Mouse (Mus musculus): Measurements from ENCODE around the gene Lemd2. TPM values are rescaled to one million over a fixed set of nuclear protein-coding genes. Genes with fewer than 3 reads are reported as not detected.

Lemd2 gene
- polyA plus RNA-seq, 1 experiment from 2014 or later: 18.0 TPM

- Histone ChIP-seq H3K4me1 (peaks cover 20% of the 10 kb centered on the region), H3K4me2 (no peak overlapping the region), H3K9me3 (no peaks in the 10 kb centered on the region), H3K9ac (no peak overlapping the region), H3K4me3 (no peak overlapping the region), H3K27ac (no peak overlapping the region), H3K36me3 (no peaks in the 10 kb centered on the region), H3K27me3 (no peaks in the 10 kb centered on the region)
- 82% methylated on average over 12 of the region's 12 CpGs for WGBS
- ATAC-seq (ENCODE audit: insufficient number of reproducible peaks, insufficient read depth, low FRiP score, low TSS enrichment, low read depth): no peak
Measured at GRCm38 (mm10) chr17:27183667-27184292, 20.5 kb downstream of the Lemd2 start.

- Histone ChIP-seq H3K4me1 (peaks cover 20% of the 10 kb centered on the region), H3K9me3 (no peaks in the 10 kb centered on the region), H3K4me3 (no peak overlapping the region), H3K36me3 (no peaks in the 10 kb centered on the region), H3K27ac (no peak overlapping the region), H3K4me2 (no peak overlapping the region), H3K27me3 (no peaks in the 10 kb centered on the region), H3K9ac (no peak overlapping the region)
- 69% methylated on average over 5 of the region's 5 CpGs for WGBS
- no peak for ATAC-seq (ENCODE audit: insufficient number of reproducible peaks, insufficient read depth, low FRiP score, low TSS enrichment, low read depth)
Measured at GRCm38 (mm10) chr17:27182401-27182800, 21.9 kb downstream of the Lemd2 start.

- H3K4me2 ChIP-seq: no peak overlapping the region
- H3K27me3 ChIP-seq: no peaks in the 10 kb centered on the region
- 32% methylated on average over 3 of the region's 3 CpGs for WGBS
- H3K36me3 ChIP-seq: no peaks in the 10 kb centered on the region
- ATAC-seq (ENCODE audit: insufficient number of reproducible peaks, insufficient read depth, low FRiP score, low TSS enrichment, low read depth): no peak
- peaks cover 15% of the 10 kb centered on the region for H3K4me1 ChIP-seq
- 0 out of 2 replicates have a peak overlapping the region, but pooled peaks have one; percentile 27 for H3K9ac ChIP-seq
- no peak overlapping the region for H3K4me3 ChIP-seq
- H3K27ac ChIP-seq: no peak overlapping the region
- H3K9me3 ChIP-seq: no peaks in the 10 kb centered on the region
Measured at GRCm38 (mm10) chr17:27181666-27182065, 22.6 kb downstream of the Lemd2 start.

- ATAC-seq (ENCODE audit: insufficient number of reproducible peaks, insufficient read depth, low FRiP score, low TSS enrichment, low read depth): no peak
- Histone ChIP-seq H3K9ac (0 out of 2 replicates have a peak overlapping the region, but pooled peaks have one; percentile 1), H3K4me1 (peaks cover 28% of the 10 kb centered on the region), H3K36me3 (no peaks in the 10 kb centered on the region), H3K9me3 (no peaks in the 10 kb centered on the region), H3K4me3 (no peak overlapping the region), H3K27ac (no peak overlapping the region), H3K4me2 (0 out of 2 replicates have a peak overlapping the region, but pooled peaks have one; percentile 2), H3K27me3 (no peaks in the 10 kb centered on the region)
- 50% methylated on average over 12 of the region's 12 CpGs for WGBS
Measured at GRCm38 (mm10) chr17:27179681-27180280, 24.5 kb downstream of the Lemd2 start.

GRCm38 (mm10) chr17:27178427-27179177, 25.7 kb downstream of the Lemd2 start:
- Histone ChIP-seq H3K4me3 (no peak overlapping the region), H3K36me3 (no peaks in the 10 kb centered on the region), H3K27me3 (no peaks in the 10 kb centered on the region), H3K4me2 (no peak overlapping the region), H3K27ac (no peak overlapping the region), H3K4me1 (peaks cover 38% of the 10 kb centered on the region), H3K9me3 (no peaks in the 10 kb centered on the region), H3K9ac (no peak overlapping the region)
- WGBS: 91% methylated on average over 17 of the region's 17 CpGs
- ATAC-seq (ENCODE audit: insufficient number of reproducible peaks, insufficient read depth, low FRiP score, low TSS enrichment, low read depth): no peak

- no peak overlapping the region for H3K4me3 ChIP-seq
- no peak overlapping the region for H3K9ac ChIP-seq
- H3K9me3 ChIP-seq: no peaks in the 10 kb centered on the region
- WGBS: 87% methylated on average over 9 of the region's 9 CpGs
- no peak for ATAC-seq (ENCODE audit: insufficient number of reproducible peaks, insufficient read depth, low FRiP score, low TSS enrichment, low read depth)
- H3K27me3 ChIP-seq: no peaks in the 10 kb centered on the region
- peaks cover 39% of the 10 kb centered on the region for H3K4me1 ChIP-seq
- H3K4me2 ChIP-seq: no peak overlapping the region
- H3K36me3 ChIP-seq: no peaks in the 10 kb centered on the region
- H3K27ac ChIP-seq: no peak overlapping the region
Measured at GRCm38 (mm10) chr17:27178019-27178418, 26.2 kb downstream of the Lemd2 start.

GRCm38 (mm10) chr17:27176754-27177153, 27.5 kb downstream of the Lemd2 start:
- no peak overlapping the region for H3K27ac ChIP-seq
- ATAC-seq (ENCODE audit: insufficient number of reproducible peaks, insufficient read depth, low FRiP score, low TSS enrichment, low read depth): no peak

GRCm38 (mm10) chr17:27176287-27176686, 28.0 kb downstream of the Lemd2 start:
- Histone ChIP-seq H3K9ac (peak overlapping the region; percentile 49; the same call in 1 of the 2 replicates), H3K9me3 (no peaks in the 10 kb centered on the region), H3K4me3 (no peak overlapping the region), H3K27me3 (no peaks in the 10 kb centered on the region), H3K27ac (0 out of 2 replicates have a peak overlapping the region, but pooled peaks have one; percentile 7), H3K4me1 (peaks cover 44% of the 10 kb centered on the region), H3K4me2 (no peak overlapping the region), H3K36me3 (no peaks in the 10 kb centered on the region)
- no peak for ATAC-seq (ENCODE audit: insufficient number of reproducible peaks, insufficient read depth, low FRiP score, low TSS enrichment, low read depth)
- 70% methylated on average over 3 of the region's 3 CpGs for WGBS

More at GRCm38 (mm10) chr17:27176754-27177153, 27.5 kb downstream of the Lemd2 start:
- WGBS: 83% methylated on average over 4 of the region's 4 CpGs
- no peaks in the 10 kb centered on the region for H3K27me3 ChIP-seq
- no peak overlapping the region for H3K4me3 ChIP-seq
- no peaks in the 10 kb centered on the region for H3K36me3 ChIP-seq
- no peak overlapping the region for H3K9ac ChIP-seq
- no peak overlapping the region for H3K4me2 ChIP-seq
- H3K4me1 ChIP-seq: peaks cover 44% of the 10 kb centered on the region
- no peaks in the 10 kb centered on the region for H3K9me3 ChIP-seq

GRCm38 (mm10) chr17:27175196-27175874, 28.9 kb downstream of the Lemd2 start:
- peak overlapping the region; percentile 33 for H3K4me2 ChIP-seq

GRCm38 (mm10) chr17:27173715-27174114, 30.6 kb downstream of the Lemd2 start:
- Histone ChIP-seq H3K4me3 (no peak overlapping the region), H3K9me3 (no peaks in the 10 kb centered on the region), H3K36me3 (no peaks in the 10 kb centered on the region), H3K27ac (no peak overlapping the region), H3K27me3 (no peaks in the 10 kb centered on the region), H3K4me2 (no peak overlapping the region), H3K9ac (no peak overlapping the region), H3K4me1 (peaks cover 56% of the 10 kb centered on the region)
- no peak for ATAC-seq (ENCODE audit: insufficient number of reproducible peaks, insufficient read depth, low FRiP score, low TSS enrichment, low read depth)
- 74% methylated on average over 3 of the region's 3 CpGs for WGBS

More at GRCm38 (mm10) chr17:27175196-27175874, 28.9 kb downstream of the Lemd2 start:
- Histone ChIP-seq H3K4me3 (no peak overlapping the region), H3K27ac (peak overlapping the region; percentile 7; the same call in 1 of the 2 replicates), H3K4me1 (peaks cover 53% of the 10 kb centered on the region), H3K9ac (peak overlapping the region; percentile 49; the same call in 1 of the 2 replicates), H3K36me3 (no peaks in the 10 kb centered on the region), H3K27me3 (no peaks in the 10 kb centered on the region), H3K9me3 (no peaks in the 10 kb centered on the region)
- WGBS: 25% methylated on average over 14 of the region's 14 CpGs
- ATAC-seq (ENCODE audit: insufficient number of reproducible peaks, insufficient read depth, low FRiP score, low TSS enrichment, low read depth): no peak

GRCm38 (mm10) chr17:27172459-27172858, 31.8 kb downstream of the Lemd2 start:
- Histone ChIP-seq H3K9ac (no peak overlapping the region), H3K36me3 (no peaks in the 10 kb centered on the region), H3K4me1 (peaks cover 59% of the 10 kb centered on the region), H3K4me3 (no peak overlapping the region), H3K27ac (no peak overlapping the region), H3K27me3 (no peaks in the 10 kb centered on the region), H3K4me2 (no peak overlapping the region), H3K9me3 (no peaks in the 10 kb centered on the region)
- ATAC-seq (ENCODE audit: insufficient number of reproducible peaks, insufficient read depth, low FRiP score, low TSS enrichment, low read depth): no peak
- WGBS: 83% methylated on average over 9 of the region's 9 CpGs

Data from embryonic facial prominence, embryonic 13.5 days (tissue).